Mouse (Mus musculus): ENCODE measurements around the gene Sec24c.
"Not testable (repeated sequence)": the region's sequence is repeated elsewhere in the genome, so short reads cannot be mapped to it uniquely, and the experiment has no call there.

Gene Sec24c

GRCm38 (mm10) chr14:20700362-20700761, 26.3 kb downstream of the Sec24c start:
- DNase-seq = no peak

GRCm38 (mm10) chr14:20701554-20701953, 27.4 kb downstream of the Sec24c start:
- DNase-seq = no peak

GRCm38 (mm10) chr14:20702096-20702740, 28.1 kb downstream of the Sec24c start:
- no peak for DNase-seq

GRCm38 (mm10) chr14:20702741-20703381, 28.8 kb downstream of the Sec24c start, which contains the start of gene Chchd1:
Chchd1 (plus strand) TSS chr14:20703006.
- peak; percentile 90 for DNase-seq

- not testable (repeated sequence) for DNase-seq
Observed at GRCm38 (mm10) chr14:20703461-20703860, 29.4 kb downstream of the Sec24c start.

- peak; percentile 93 for DNase-seq
Observed at GRCm38 (mm10) chr14:20707201-20708190, 33.4 kb downstream of the Sec24c start, which contains the start of gene Zswim8. Zswim8 (plus strand) TSS chr14:20707552.

- DNase-seq = no peak
Observed at GRCm38 (mm10) chr14:20708239-20708638, 34.1 kb downstream of the Sec24c start.

- no peak for DNase-seq
Observed at GRCm38 (mm10) chr14:20713832-20714231, 39.7 kb downstream of the Sec24c start.

GRCm38 (mm10) chr14:20718443-20718842, 44.3 kb downstream of the Sec24c start:
- DNase-seq = no peak

- no peak for DNase-seq
Observed at GRCm38 (mm10) chr14:20719767-20720166, 45.7 kb downstream of the Sec24c start.

- DNase-seq = no peak
Observed at GRCm38 (mm10) chr14:20721371-20721770, 47.3 kb downstream of the Sec24c start.

- no peak for DNase-seq
Observed at GRCm38 (mm10) chr14:20723006-20723405, 48.9 kb downstream of the Sec24c start.

- DNase-seq = peak; percentile 67
Observed at GRCm38 (mm10) chr14:20724043-20724442, 49.9 kb downstream of the Sec24c start.

GRCm38 (mm10) chr14:20725660-20726339, 51.7 kb downstream of the Sec24c start:
- DNase-seq = no peak

- DNase-seq = no peak
Observed at GRCm38 (mm10) chr14:20729871-20730270, 55.8 kb downstream of the Sec24c start.

GRCm38 (mm10) chr14:20730853-20731602, 56.9 kb downstream of the Sec24c start:
- DNase-seq = no peak

- no peak for DNase-seq
Observed at GRCm38 (mm10) chr14:20733041-20733951, 59.2 kb downstream of the Sec24c start.

GRCm38 (mm10) chr14:20733952-20734774, 60.1 kb downstream of the Sec24c start, which contains the start of gene Ndst2:
Ndst2 (minus strand) TSS chr14:20734562.
- peak; percentile 88 for DNase-seq

- DNase-seq = no peak
Observed at GRCm38 (mm10) chr14:20735052-20735451, 60.9 kb downstream of the Sec24c start.
